Comparison of ENCODE assay signal across 7 mouse cellular contexts in genomic region chr9:51103808-51104514, GRCm38 (mm10). TPM values are rescaled to one million over a fixed set of nuclear protein-coding genes. Genes with fewer than 3 reads are reported as not detected.
DNase-seq lines count a peak whose midpoint lies in the region; ATAC-seq lines count a peak whose summit lies in the region.

No protein-coding gene starts in this region.

- H3K4me2 ChIP-seq in embryonic facial prominence, embryonic 13.5 days, result peak overlapping the region; percentile 100
- peak overlapping the region; percentile 99 for H3K4me2 ChIP-seq in limb, embryonic 12.5 days
- H3K4me2 ChIP-seq in midbrain, embryonic 16.5 days (ENCODE audit: low read length), result peak overlapping the region; percentile 100

- peak; percentile 62 for DNase-seq in MN1 (ENCODE audit: low spot score)
- peak; percentile 70 for DNase-seq in adrenal gland, adult 2 months
- peak; percentile 74 for DNase-seq in hindbrain, embryonic 10.5 days (ENCODE audit: low spot score)
- peak; percentile 2 to 21 for DNase-seq in urinary bladder, postnatal 36 days (ENCODE audit: low spot score in 2 of 2)

- whole genome bisulfite sequencing in embryonic facial prominence, embryonic 13.5 days, result 12% methylated on average over 26 of the region's 30 CpGs
- WGBS in hindbrain, embryonic 10.5 days, result 11% methylated on average over 30 of the region's 30 CpGs
- WGBS in limb, embryonic 12.5 days, result 12% methylated on average over 30 of the region's 30 CpGs
- WGBS in midbrain, embryonic 16.5 days, result 11% methylated on average over 30 of the region's 30 CpGs

- H3K27me3 ChIP-seq in embryonic facial prominence, embryonic 13.5 days, result peaks cover 30% of the 10 kb centered on the region
- H3K27me3 ChIP-seq in hindbrain, embryonic 10.5 days (ENCODE audit: insufficient read depth, poor library complexity, severe bottlenecking), result peaks cover 50% of the 10 kb centered on the region
- peaks cover 22% of the 10 kb centered on the region for H3K27me3 ChIP-seq in limb, embryonic 12.5 days
- no peaks in the 10 kb centered on the region; the same call in 1 of the 2 replicates for H3K27me3 ChIP-seq in midbrain, embryonic 16.5 days (ENCODE audit: control insufficient read depth, insufficient read depth, low read depth, low read length)

- no peak for ATAC-seq in embryonic facial prominence, embryonic 13.5 days (ENCODE audit: insufficient number of reproducible peaks, insufficient read depth, low FRiP score, low TSS enrichment, low read depth)
- ATAC-seq in limb, embryonic 12.5 days (ENCODE audit: insufficient number of reproducible peaks, insufficient read depth, low FRiP score, low TSS enrichment, low read depth), result peak; percentile 26; the same call in 1 of the 2 replicates
- ATAC-seq in midbrain, embryonic 16.5 days, result peak; percentile 58

- H3K27ac ChIP-seq in embryonic facial prominence, embryonic 13.5 days, result no peak overlapping the region
- peak overlapping the region; percentile 89 for H3K27ac ChIP-seq in hindbrain, embryonic 10.5 days
- H3K27ac ChIP-seq in limb, embryonic 12.5 days, result no peak overlapping the region
- no peak overlapping the region; the same call in 1 of the 2 replicates for H3K27ac ChIP-seq in midbrain, embryonic 16.5 days (ENCODE audit: low read length)

- peak overlapping the region; percentile 62 for H3K4me3 ChIP-seq in embryonic facial prominence, embryonic 13.5 days
- peak overlapping the region; percentile 75 for H3K4me3 ChIP-seq in hindbrain, embryonic 10.5 days
- H3K4me3 ChIP-seq in limb, embryonic 12.5 days (replicated peaks), result peak overlapping the region; percentile 55
- peak overlapping the region; percentile 55 for H3K4me3 ChIP-seq in midbrain, embryonic 16.5 days (ENCODE audit: low read depth, low read length)

- peaks cover 13% of the 10 kb centered on the region for H3K4me1 ChIP-seq in embryonic facial prominence, embryonic 13.5 days
- peaks cover 24% of the 10 kb centered on the region for H3K4me1 ChIP-seq in hindbrain, embryonic 10.5 days (replicated peaks)
- H3K4me1 ChIP-seq in limb, embryonic 12.5 days (replicated peaks), result peaks cover 8% of the 10 kb centered on the region
- peaks cover 8% of the 10 kb centered on the region for H3K4me1 ChIP-seq in midbrain, embryonic 16.5 days (ENCODE audit: control insufficient read depth, insufficient read depth, low read length)

- H3K9me3 ChIP-seq in embryonic facial prominence, embryonic 13.5 days, result no peaks in the 10 kb centered on the region
- H3K9me3 ChIP-seq in hindbrain, embryonic 10.5 days, result no peaks in the 10 kb centered on the region
- H3K9me3 ChIP-seq in limb, embryonic 12.5 days, result no peaks in the 10 kb centered on the region
- H3K9me3 ChIP-seq in midbrain, embryonic 16.5 days (replicated peaks; ENCODE audit: control insufficient read depth, low read length, poor library complexity, severe bottlenecking), result no peaks in the 10 kb centered on the region

- peak overlapping the region; percentile 78 for H3K9ac ChIP-seq in embryonic facial prominence, embryonic 13.5 days
- peak overlapping the region; percentile 71 for H3K9ac ChIP-seq in limb, embryonic 12.5 days (replicated peaks)
- H3K9ac ChIP-seq in midbrain, embryonic 16.5 days (ENCODE audit: low read depth, low read length), result peak overlapping the region; percentile 75

- no peaks in the 10 kb centered on the region for H3K36me3 ChIP-seq in embryonic facial prominence, embryonic 13.5 days
- H3K36me3 ChIP-seq in hindbrain, embryonic 10.5 days, result no peaks in the 10 kb centered on the region
- H3K36me3 ChIP-seq in limb, embryonic 12.5 days, result no peaks in the 10 kb centered on the region
- no peaks in the 10 kb centered on the region for H3K36me3 ChIP-seq in midbrain, embryonic 16.5 days (ENCODE audit: control insufficient read depth, insufficient read depth, low read length)

RNA-seq across cellular contexts. Expression of gene 4833427G06Rik, which starts 2.1 kb away (rescaled TPM):
- not detected for total RNA-seq in adrenal gland, adult 2 months (2021)
- not detected in 2 replicates for polyA plus RNA-seq in adrenal gland, adult 2 months (2012; rRNA removed)
- not detected in 2 replicates for polyA plus RNA-seq in embryonic facial prominence, embryonic 13.5 days (2015; fragmentation: Nextera tagmentation; extraction: Ambion mirVana)
- polyA plus RNA-seq in hindbrain, embryonic 10.5 days (2016; fragmentation: Nextera tagmentation; extraction: Ambion mirVana), result 0.45 and 2.1 TPM in 2 replicates
- not detected in 2 replicates for polyA plus RNA-seq in limb, embryonic 12.5 days (2016; fragmentation: Nextera tagmentation; extraction: Ambion mirVana)
- 1.2 and 1.3 TPM in 2 replicates for polyA plus RNA-seq in midbrain, embryonic 16.5 days (2015; fragmentation: Nextera tagmentation; extraction: Ambion mirVana)

RNA-seq across cellular contexts. Expression of gene Layn, which starts 27.1 kb away (rescaled TPM):
- 1 to 10 TPM; 5.8 to 9.1 TPM for total RNA-seq in adrenal gland, adult 2 months (2021)
- polyA plus RNA-seq in adrenal gland, adult 2 months (2012; rRNA removed), result 1.2 and 2.8 TPM in 2 replicates
- polyA plus RNA-seq in embryonic facial prominence, embryonic 13.5 days (2015; fragmentation: Nextera tagmentation; extraction: Ambion mirVana), result 4.5 and 5.4 TPM in 2 replicates
- 0.98 and 1.2 TPM in 2 replicates for polyA plus RNA-seq in hindbrain, embryonic 10.5 days (2016; fragmentation: Nextera tagmentation; extraction: Ambion mirVana)
- 6.7 and 7.4 TPM in 2 replicates for polyA plus RNA-seq in limb, embryonic 12.5 days (2016; fragmentation: Nextera tagmentation; extraction: Ambion mirVana)
- polyA plus RNA-seq in midbrain, embryonic 16.5 days (2015; fragmentation: Nextera tagmentation; extraction: Ambion mirVana), result 1.1 and 1.2 TPM in 2 replicates

RNA-seq across cellular contexts. Expression of gene Btg4, which starts 43.3 kb away (rescaled TPM):
- total RNA-seq in adrenal gland, adult 2 months (2021), result not detected
- not detected in 2 replicates for polyA plus RNA-seq in adrenal gland, adult 2 months (2012; rRNA removed)
- polyA plus RNA-seq in embryonic facial prominence, embryonic 13.5 days (2015; fragmentation: Nextera tagmentation; extraction: Ambion mirVana), result not detected in 2 replicates
- polyA plus RNA-seq in hindbrain, embryonic 10.5 days (2016; fragmentation: Nextera tagmentation; extraction: Ambion mirVana), result not detected in 2 replicates
- polyA plus RNA-seq in limb, embryonic 12.5 days (2016; fragmentation: Nextera tagmentation; extraction: Ambion mirVana), result not detected in 2 replicates
- not detected in 2 replicates for polyA plus RNA-seq in midbrain, embryonic 16.5 days (2015; fragmentation: Nextera tagmentation; extraction: Ambion mirVana)

Comparison
In these comparisons a context has a peak if more than half of its experiments do, and no peak if none do; other contexts are left out.
1. DNase-seq: peak in every context shown above with its lines; median percentile 74 in hindbrain, embryonic 10.5 days; 70 in adrenal gland, adult 2 months; 62 in MN1; 12 in urinary bladder, postnatal 36 days.